Mouse (Mus musculus): Measurements from ENCODE around the gene Ano10.

DNA sequence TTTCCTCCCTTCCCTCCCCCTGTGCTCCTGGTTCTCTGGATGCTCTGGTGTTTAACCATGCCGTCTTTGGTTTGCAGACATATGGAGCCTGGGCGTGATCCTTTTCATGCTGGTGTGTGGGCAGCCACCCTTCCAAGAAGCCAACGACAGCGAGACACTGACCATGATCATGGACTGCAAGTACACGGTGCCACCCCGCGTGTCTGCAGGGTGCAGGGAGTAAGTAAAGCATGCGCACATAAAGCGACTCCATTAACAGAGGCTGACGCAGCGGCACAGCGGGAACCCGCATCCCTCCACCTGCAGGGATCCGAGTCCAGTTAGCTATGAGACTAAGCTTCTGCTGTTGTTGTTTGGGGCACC, 137.2 kb downstream of the Ano10 start:
- TF ChIP-seq POLR2A (IDR thresholded peaks at IDR 0.05; ENCODE audit: borderline replicate concordance, insufficient read depth, low read length) (no peak), CTCF (IDR thresholded peaks at IDR 0.05; ENCODE audit: borderline replicate concordance, insufficient read depth, low read depth, low read length) (no peak)

Data from cerebellum, adult 2 months (tissue).